Mouse (Mus musculus) myocyte (in vitro differentiated cells): Measurements from ENCODE around the gene Sema6d. TPM values are rescaled to one million over a fixed set of nuclear protein-coding genes. Genes with fewer than 3 reads are reported as not detected.

ENCODE experiments used
- H3K27me3 ChIP-seq: one replicate; pipeline ENCODE4 v1.6.1; 2011; ENCODE audit not compliant: control insufficient read depth, insufficient read depth, insufficient read length
- H3K36me3 ChIP-seq: one replicate; pipeline ENCODE4 v1.6.1; 2011; ENCODE audit not compliant: control insufficient read depth, insufficient read depth
- H3K4me2 ChIP-seq: one replicate; pipeline ENCODE4 v1.6.1; 2011; ENCODE audit warnings: low read depth, control low read depth
- H3K4me3 ChIP-seq: one replicate; pipeline ENCODE4 v1.5.1; 2011; ENCODE audit warnings: mild to moderate bottlenecking, control low read depth, moderate library complexity
- H3K79me2 ChIP-seq: one replicate; pipeline ENCODE4 v1.6.1; 2011; ENCODE audit not compliant: control insufficient read depth, insufficient read depth
- H3ac ChIP-seq: one replicate; pipeline ENCODE4 v1.6.1; 2011; ENCODE audit not compliant: control insufficient read depth, insufficient read length
- CEBPB ChIP-seq: IDR thresholded peaks from 2 replicates; pipeline ENCODE4 v1.6.1; 2011; ENCODE audit warnings: mild to moderate bottlenecking, moderate library complexity; ENCODE audit not compliant: poor library complexity, insufficient read depth, severe bottlenecking
- E2F4 ChIP-seq: IDR thresholded peaks from one replicate; pipeline ENCODE4 v1.6.1; 2011; ENCODE audit warnings: mild to moderate bottlenecking, control low read depth, moderate library complexity; ENCODE audit not compliant: insufficient read depth
- MAX ChIP-seq: IDR thresholded peaks from one replicate; pipeline ENCODE4 v1.6.1; 2011; ENCODE audit warnings: low read depth, mild to moderate bottlenecking, control low read depth
- MYOD1 ChIP-seq, 3 experiments: IDR thresholded peaks; one replicate each; pipeline ENCODE4 v1.6.1; 2011; ENCODE audit warnings: control low read depth in 2 of 3, low read depth in 2 of 3, mild to moderate bottlenecking in 2 of 3, moderate library complexity in 1 of 3; ENCODE audit not compliant: insufficient read length in 2 of 3, control insufficient read depth in 1 of 3
- MYOG ChIP-seq, 3 experiments: IDR thresholded peaks; one replicate each; pipeline ENCODE4 v1.6.1; 2011; ENCODE audit warnings: control low read depth in 2 of 3, low read depth in 2 of 3, mild to moderate bottlenecking in 2 of 3; ENCODE audit not compliant: insufficient read length in 2 of 3, control insufficient read depth in 1 of 3, insufficient read depth in 1 of 3
- POLR2A ChIP-seq: IDR thresholded peaks from one replicate; pipeline ENCODE4 v1.6.1; 2011; ENCODE audit warnings: low read depth, mild to moderate bottlenecking, control low read depth, moderate library complexity; ENCODE audit not compliant: insufficient read length
- POLR2AphosphoS2 ChIP-seq: IDR thresholded peaks from one replicate; pipeline ENCODE4 v1.6.1; 2011; ENCODE audit warnings: low read depth, control low read depth; ENCODE audit not compliant: insufficient read length
- REST ChIP-seq: IDR thresholded peaks from one replicate; pipeline ENCODE4 v1.6.1; 2011; ENCODE audit warnings: mild to moderate bottlenecking, control low read depth, moderate library complexity; ENCODE audit not compliant: insufficient read depth, insufficient read length
- SRF ChIP-seq: IDR thresholded peaks from one replicate; pipeline ENCODE4 v1.6.1; 2011; ENCODE audit warnings: low read depth; ENCODE audit not compliant: control insufficient read depth, insufficient read length
- TCF12 ChIP-seq: IDR thresholded peaks from one replicate; pipeline ENCODE4 v1.6.1; 2011; ENCODE audit warnings: mild to moderate bottlenecking, control low read depth; ENCODE audit not compliant: poor library complexity, insufficient read depth, severe bottlenecking
- TCF3 ChIP-seq: IDR thresholded peaks from one replicate; pipeline ENCODE4 v1.6.1; 2011; ENCODE audit warnings: low read depth, control low read depth; ENCODE audit not compliant: insufficient read length
- USF1 ChIP-seq: IDR thresholded peaks from one replicate; pipeline ENCODE4 v1.6.1; 2011; ENCODE audit warnings: low read depth, mild to moderate bottlenecking, control low read depth, moderate library complexity
- polyA plus RNA-seq: library from polyadenylated mRNA; unstranded; fragments of >200 nt; fragmentation: generic; extraction: Trizol; gene quantifications from one replicate; pipeline ENCODE4 v1.2.1, GENCODE M21; 2012; ENCODE audit warnings: missing spikeins

The Sema6d gene
- polyA plus RNA-seq, 1 experiment, result 0.97 TPM

DNA sequence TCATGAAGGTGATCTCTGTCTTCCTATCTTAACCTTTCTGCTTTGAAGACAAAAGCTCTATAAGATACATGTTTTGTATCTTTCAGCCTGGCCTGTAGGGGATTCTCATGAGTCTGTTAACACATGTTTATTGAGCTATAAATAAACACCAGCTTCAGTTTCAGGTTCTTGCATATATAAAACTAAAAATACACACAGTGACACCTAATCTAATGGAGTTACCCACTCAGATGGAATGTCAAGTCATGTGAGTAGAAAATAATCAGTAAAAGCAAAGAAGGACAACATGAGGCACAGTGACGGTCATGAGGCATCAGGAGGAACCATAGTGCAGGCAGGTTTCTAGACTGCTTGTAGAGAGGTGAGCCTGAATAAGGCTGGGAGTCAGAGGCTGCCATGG lies 319.2 kb downstream of the Sema6d start:
- no peaks in the 10 kb centered on the region for H3K36me3 ChIP-seq
- no peaks in the 10 kb centered on the region for H3K27me3 ChIP-seq
- H3K4me2 ChIP-seq, result no peak overlapping the region
- TF ChIP-seq MYOG (IDR thresholded peaks at IDR 0.05; ENCODE audit: control insufficient read depth in 1 of 3, insufficient read depth in 1 of 3, insufficient read length in 2 of 3, low read depth in 2 of 3), result no peak
- no peak for TF ChIP-seq TCF12
- no peak for TF ChIP-seq TCF3
- TF ChIP-seq POLR2A, result no peak
- TF ChIP-seq CEBPB, result no peak
- no peak for TF ChIP-seq E2F4
- TF ChIP-seq MAX, result no peak
- no peak for TF ChIP-seq REST
- TF ChIP-seq USF1, result no peak
- TF ChIP-seq SRF, result no peak
- no peak for TF ChIP-seq POLR2AphosphoS2
- no peaks in the 10 kb centered on the region for H3K79me2 ChIP-seq
- H3ac ChIP-seq, result no peak overlapping the region
- no peak overlapping the region for H3K4me3 ChIP-seq

DNA sequence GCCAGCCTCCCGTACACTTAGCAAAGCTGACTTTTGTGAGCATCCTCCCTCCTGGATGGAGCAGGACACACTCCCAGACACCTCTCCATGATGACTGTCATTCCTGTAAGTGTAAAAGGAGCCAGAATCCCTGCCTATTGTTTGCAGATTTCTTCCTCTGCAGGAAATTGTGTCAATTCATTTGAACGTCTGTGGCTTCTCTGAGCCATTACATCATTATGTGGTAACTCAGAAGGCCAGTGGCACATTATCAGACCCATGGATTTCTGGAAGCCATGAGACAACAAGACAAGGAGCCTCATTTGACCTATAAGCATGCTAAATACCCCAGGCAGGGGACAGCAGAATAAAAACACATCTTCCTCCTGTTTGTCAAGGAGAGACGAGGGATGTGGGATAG lies 327.0 kb downstream of the Sema6d start:
- Histone ChIP-seq H3K27me3 (no peaks in the 10 kb centered on the region), H3K79me2 (no peaks in the 10 kb centered on the region), H3K36me3 (no peaks in the 10 kb centered on the region), H3K4me3 (no peak overlapping the region), H3K4me2 (no peak overlapping the region), H3ac (no peak overlapping the region)
- TF ChIP-seq POLR2A, result no peak
- no peak for TF ChIP-seq E2F4
- TF ChIP-seq MYOG (IDR thresholded peaks at IDR 0.05; ENCODE audit: control insufficient read depth in 1 of 3, insufficient read depth in 1 of 3, insufficient read length in 2 of 3, low read depth in 2 of 3), result no peak
- TF ChIP-seq SRF, result no peak
- no peak for TF ChIP-seq TCF3
- TF ChIP-seq CEBPB, result no peak
- no peak for TF ChIP-seq MAX
- no peak for TF ChIP-seq TCF12
- TF ChIP-seq USF1, result no peak
- no peak for TF ChIP-seq REST
- TF ChIP-seq MYOD1 (IDR thresholded peaks at IDR 0.05; ENCODE audit: control insufficient read depth in 1 of 3, insufficient read length in 2 of 3, low read depth in 2 of 3), result no peak
- no peak for TF ChIP-seq POLR2AphosphoS2

DNA sequence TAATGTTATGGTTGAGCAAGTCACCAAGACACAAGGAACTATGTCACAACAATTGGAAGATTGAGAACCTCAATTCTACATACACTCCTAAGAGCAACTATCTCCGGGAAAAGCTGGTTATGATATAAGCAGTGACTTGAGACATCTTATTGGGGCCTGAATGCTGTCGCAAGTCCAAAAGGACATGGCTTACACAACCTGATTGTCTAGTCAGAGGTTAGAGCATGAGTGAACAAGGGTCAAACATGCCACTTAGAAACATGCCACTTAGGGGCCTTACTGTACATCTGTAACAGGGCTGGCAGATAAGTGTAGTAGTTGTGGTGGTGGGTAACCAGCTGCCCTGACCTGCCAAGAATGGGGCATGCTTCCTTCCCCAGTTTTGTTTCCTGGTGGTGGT lies 328.6 kb downstream of the Sema6d start:
- H3K4me3 ChIP-seq, result no peak overlapping the region
- TF ChIP-seq TCF3 (no peak), E2F4 (no peak), USF1 (no peak), MYOG (IDR thresholded peaks at IDR 0.05; ENCODE audit: control insufficient read depth in 1 of 3, insufficient read depth in 1 of 3, insufficient read length in 2 of 3, low read depth in 2 of 3) (no peak), MYOD1 (IDR thresholded peaks at IDR 0.05; ENCODE audit: control insufficient read depth in 1 of 3, insufficient read length in 2 of 3, low read depth in 2 of 3) (no peak), MAX (no peak), POLR2AphosphoS2 (no peak), REST (no peak), POLR2A (no peak), CEBPB (no peak)
- H3K4me2 ChIP-seq, result no peak overlapping the region
- no peaks in the 10 kb centered on the region for H3K27me3 ChIP-seq
- no peak overlapping the region for H3ac ChIP-seq
- H3K79me2 ChIP-seq, result no peaks in the 10 kb centered on the region
- no peaks in the 10 kb centered on the region for H3K36me3 ChIP-seq

DNA sequence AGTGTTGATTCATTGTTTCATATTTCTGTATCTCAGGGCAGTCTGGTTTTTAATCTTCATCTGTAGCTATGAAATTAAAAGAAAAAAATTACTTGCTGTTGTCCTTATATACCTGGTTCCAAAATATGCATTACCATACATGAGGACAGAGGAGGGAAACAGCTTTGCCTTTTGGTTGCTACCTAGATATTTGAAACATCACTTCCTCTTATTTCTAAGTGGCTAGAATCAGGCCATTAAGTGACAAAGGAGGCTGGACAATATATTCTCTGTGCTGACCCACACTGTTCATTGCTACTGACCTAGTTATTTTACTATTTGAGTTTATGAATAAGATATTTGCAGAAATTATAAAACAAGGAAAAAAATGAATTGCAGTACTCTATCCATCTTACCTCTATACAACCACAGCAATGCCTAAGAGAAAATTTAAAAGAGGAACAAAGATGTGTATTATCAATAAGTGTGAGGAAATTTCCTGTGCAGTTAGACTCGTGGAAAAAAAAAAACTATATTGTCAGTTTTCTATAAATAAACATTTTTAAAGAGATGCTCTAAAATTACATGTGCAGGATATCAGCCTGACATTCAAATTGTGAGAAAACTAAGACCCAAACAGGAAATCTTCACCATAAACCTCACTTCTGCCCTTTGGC lies 330.5 kb downstream of the Sema6d start:
- H3K79me2 ChIP-seq, result no peaks in the 10 kb centered on the region
- H3K36me3 ChIP-seq, result no peaks in the 10 kb centered on the region
- no peaks in the 10 kb centered on the region for H3K27me3 ChIP-seq
- no peak overlapping the region for H3K4me3 ChIP-seq
- H3K4me2 ChIP-seq, result no peak overlapping the region
- no peak for TF ChIP-seq MAX
- no peak for TF ChIP-seq USF1
- TF ChIP-seq TCF3, result no peak
- no peak for TF ChIP-seq TCF12
- TF ChIP-seq MYOD1 (IDR thresholded peaks at IDR 0.05; ENCODE audit: control insufficient read depth in 1 of 3, insufficient read length in 2 of 3, low read depth in 2 of 3), result no peak
- TF ChIP-seq POLR2A, result no peak
- TF ChIP-seq E2F4, result no peak
- TF ChIP-seq MYOG (IDR thresholded peaks at IDR 0.05; ENCODE audit: control insufficient read depth in 1 of 3, insufficient read depth in 1 of 3, insufficient read length in 2 of 3, low read depth in 2 of 3), result no peak
- no peak for TF ChIP-seq POLR2AphosphoS2
- TF ChIP-seq REST, result no peak
- no peak for TF ChIP-seq SRF
- no peak for TF ChIP-seq CEBPB
- H3ac ChIP-seq, result no peak overlapping the region

DNA sequence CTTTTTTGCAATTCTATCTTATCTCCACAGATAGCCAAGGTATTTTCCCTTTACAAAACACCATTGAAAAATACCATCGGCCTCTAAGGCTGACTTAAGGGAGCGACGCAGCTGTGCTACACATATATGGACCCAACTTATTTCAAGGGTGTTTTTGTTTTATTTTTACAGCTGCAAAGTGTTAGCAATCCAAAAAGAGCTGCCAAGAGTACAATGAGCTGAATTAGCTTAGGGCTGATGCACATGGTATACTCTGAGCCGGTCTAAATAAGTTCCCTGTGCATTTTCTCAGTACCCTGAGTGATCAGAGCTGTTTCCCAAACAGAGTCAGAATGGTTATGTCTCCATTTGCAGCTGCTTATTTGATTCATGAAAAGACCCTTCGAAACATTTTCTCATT lies 340.0 kb downstream of the Sema6d start:
- no peak overlapping the region for H3ac ChIP-seq

More for the DNA sequence above, 340.0 kb downstream of the Sema6d start:
- no peak overlapping the region for H3K4me2 ChIP-seq
- H3K36me3 ChIP-seq, result no peaks in the 10 kb centered on the region
- no peaks in the 10 kb centered on the region for H3K27me3 ChIP-seq
- TF ChIP-seq POLR2A (no peak), TCF12 (no peak), REST (no peak), MYOG (IDR thresholded peaks at IDR 0.05; ENCODE audit: control insufficient read depth in 1 of 3, insufficient read depth in 1 of 3, insufficient read length in 2 of 3, low read depth in 2 of 3) (no peak), MYOD1 (IDR thresholded peaks at IDR 0.05; ENCODE audit: control insufficient read depth in 1 of 3, insufficient read length in 2 of 3, low read depth in 2 of 3) (no peak)
- no peaks in the 10 kb centered on the region for H3K79me2 ChIP-seq
- H3K4me3 ChIP-seq, result no peak overlapping the region
